ENCODE assay signal across 31 mouse cellular contexts in genomic region chr16:83021311-83021710, GRCm38 (mm10).
"Had no signal": no experiment of that assay in that cellular context is flagged by ENCODE, and none has a peak within 500 bp of the region (broad histone marks: within the 10 kb centered on the region; RNA-seq: fewer than 3 reads in every experiment).

No protein-coding gene starts in this region.

- H3K9me3 ChIP-seq: limb, embryonic 10.5 days; limb, embryonic 12.5 days; limb, embryonic 13.5 days; limb, embryonic 15.5 days; liver, embryonic 12.5 days; liver, embryonic 13.5 days; liver, embryonic 15.5 days; lung, embryonic 15.5 days; midbrain, embryonic 10.5 days; midbrain, embryonic 12.5 days; midbrain, embryonic 13.5 days; midbrain, embryonic 15.5 days had no signal

- H3K4me1 ChIP-seq: limb, embryonic 10.5 days; limb, embryonic 12.5 days; limb, embryonic 13.5 days; limb, embryonic 15.5 days; liver, embryonic 12.5 days; liver, embryonic 13.5 days; liver, embryonic 15.5 days; lung, embryonic 15.5 days; megakaryocyte, embryonic 14.5 days; midbrain, embryonic 10.5 days; midbrain, embryonic 12.5 days; midbrain, embryonic 13.5 days; midbrain, embryonic 15.5 days had no signal

- DNase-seq: left cerebral cortex, postnatal 4 days; liver; liver, embryonic 13.5 days; liver, postnatal 0 days; lung, adult 18-20 months; lung, adult 2 months; lung, embryonic 14.5 days; lung, postnatal 10 days; lung, postnatal 14 days; lung, postnatal 36 days; lung, postnatal 4 days; midbrain, embryonic 14.5 days had no signal

- H3K36me3 ChIP-seq: limb, embryonic 10.5 days; limb, embryonic 12.5 days; limb, embryonic 13.5 days; limb, embryonic 15.5 days; liver, embryonic 12.5 days; liver, embryonic 13.5 days; liver, embryonic 15.5 days; lung, embryonic 15.5 days; midbrain, embryonic 10.5 days; midbrain, embryonic 12.5 days; midbrain, embryonic 13.5 days; midbrain, embryonic 15.5 days had no signal

- H3K9ac ChIP-seq: limb, embryonic 12.5 days; limb, embryonic 13.5 days; limb, embryonic 15.5 days; liver, embryonic 12.5 days; liver, embryonic 13.5 days; liver, embryonic 14.5 days; liver, embryonic 15.5 days; liver, postnatal 0 days; lung, embryonic 14.5 days; lung, embryonic 15.5 days; midbrain, embryonic 12.5 days; midbrain, embryonic 13.5 days; midbrain, embryonic 15.5 days had no signal

- H3K27ac ChIP-seq: limb, embryonic 10.5 days; limb, embryonic 12.5 days; limb, embryonic 13.5 days; limb, embryonic 15.5 days; liver, embryonic 12.5 days; liver, embryonic 13.5 days; liver, embryonic 14.5 days; liver, embryonic 15.5 days; lung, embryonic 15.5 days; macrophage; midbrain, embryonic 10.5 days; midbrain, embryonic 12.5 days; midbrain, embryonic 13.5 days; midbrain, embryonic 15.5 days had no signal

- H3K27me3 ChIP-seq: limb, embryonic 12.5 days; limb, embryonic 13.5 days; limb, embryonic 15.5 days; liver, embryonic 12.5 days; liver, embryonic 13.5 days; liver, embryonic 15.5 days; lung, embryonic 15.5 days; megakaryocyte, embryonic 14.5 days; midbrain, embryonic 12.5 days; midbrain, embryonic 13.5 days; midbrain, embryonic 15.5 days had no signal

- H3K4me2 ChIP-seq: limb, embryonic 12.5 days; limb, embryonic 13.5 days; limb, embryonic 15.5 days; liver, embryonic 11.5 days; liver, embryonic 12.5 days; liver, embryonic 13.5 days; liver, embryonic 15.5 days; lung, embryonic 14.5 days; lung, embryonic 15.5 days; midbrain, embryonic 11.5 days; midbrain, embryonic 12.5 days; midbrain, embryonic 13.5 days; midbrain, embryonic 15.5 days had no signal

- ATAC-seq: liver, embryonic 12.5 days; liver, postnatal 0 days; lung, postnatal 0 days; midbrain, embryonic 13.5 days; midbrain, embryonic 15.5 days; midbrain, embryonic 16.5 days had no signal

- H3K4me3 ChIP-seq: limb, embryonic 10.5 days; limb, embryonic 12.5 days; limb, embryonic 13.5 days; limb, embryonic 15.5 days; liver, embryonic 12.5 days; liver, embryonic 13.5 days; liver, embryonic 15.5 days; lung, embryonic 15.5 days; megakaryocyte, embryonic 14.5 days; midbrain, embryonic 10.5 days; midbrain, embryonic 12.5 days; midbrain, embryonic 13.5 days; midbrain, embryonic 15.5 days; myocyte had no signal
